ENCODE assay signal across 7 mouse cellular contexts in genomic region chr3:130060396-130061029, GRCm38 (mm10). TPM values are rescaled to one million over a fixed set of nuclear protein-coding genes. Genes with fewer than 3 reads are reported as not detected.
A peak's percentile ranks its signal among the peaks of the same experiment; 100 is the strongest.
DNase-seq lines count a peak whose midpoint lies in the region; ATAC-seq and TF ChIP-seq lines count a peak whose summit lies in the region.

No protein-coding gene starts in this region.

- peak; percentile 88 for DNase-seq in adrenal gland, postnatal 10 days
- DNase-seq in embryo, embryonic 11.5 days (ENCODE audit: low read depth, low spot score) = peak; percentile 80
- peak; percentile 69 for DNase-seq in kidney, adult 11 months
- peak; percentile 45 to 82 for DNase-seq in spleen, adult 2 months (ENCODE audit: low read depth in 1 of 2, low spot score in 2 of 2)

- peak; percentile 49; the same call in 1 of the 2 replicates for TF ChIP-seq POLR2A in spleen, adult 2 months (IDR thresholded peaks at IDR 0.05; ENCODE audit: low read depth, low read length)

- no peaks in the 10 kb centered on the region for H3K27me3 ChIP-seq in limb, embryonic 13.5 days
- no peaks in the 10 kb centered on the region for H3K27me3 ChIP-seq in midbrain, embryonic 15.5 days (replicated peaks)
- no peaks in the 10 kb centered on the region for H3K27me3 ChIP-seq in spleen, adult 2 months (ENCODE audit: control insufficient read depth, insufficient read depth, low read length)

- peaks cover 5% of the 10 kb centered on the region; the same call in 1 of the 2 replicates for H3K36me3 ChIP-seq in limb, embryonic 13.5 days
- H3K36me3 ChIP-seq in midbrain, embryonic 15.5 days (replicated peaks) = no peaks in the 10 kb centered on the region
- H3K36me3 ChIP-seq in spleen, adult 2 months (ENCODE audit: control insufficient read depth, insufficient read depth, low read length) = no peaks in the 10 kb centered on the region

- under 1% methylated on average over 45 of the region's 92 CpGs for WGBS in limb, embryonic 13.5 days
- under 1% methylated on average over 74 of the region's 92 CpGs for WGBS in midbrain, embryonic 15.5 days
- WGBS in spleen, adult 2 months = under 1% methylated on average over 73 of the region's 92 CpGs

- peak; percentile 51; the same call in 1 of the 2 replicates for TF ChIP-seq CTCF in spleen, adult 2 months (IDR thresholded peaks at IDR 0.05; ENCODE audit: extremely low read depth, insufficient read depth, insufficient read length, insufficient replicate concordance)

- H3K4me1 ChIP-seq in limb, embryonic 13.5 days = peaks cover 38% of the 10 kb centered on the region
- H3K4me1 ChIP-seq in midbrain, embryonic 15.5 days = peaks cover 39% of the 10 kb centered on the region
- H3K4me1 ChIP-seq in spleen, adult 2 months (ENCODE audit: control insufficient read depth, insufficient read depth, insufficient read length) = peaks cover 8% of the 10 kb centered on the region

- peak overlapping the region; percentile 97 for H3K9ac ChIP-seq in limb, embryonic 13.5 days
- peak overlapping the region; percentile 91 for H3K9ac ChIP-seq in midbrain, embryonic 15.5 days

- H3K4me3 ChIP-seq in limb, embryonic 13.5 days = peak overlapping the region; percentile 89
- H3K4me3 ChIP-seq in midbrain, embryonic 15.5 days = peak overlapping the region; percentile 96
- peak overlapping the region; percentile 73 for H3K4me3 ChIP-seq in spleen, adult 2 months (ENCODE audit: extremely low read depth, insufficient read depth, insufficient read length)

- H3K4me2 ChIP-seq in limb, embryonic 13.5 days (replicated peaks) = peak overlapping the region; percentile 79
- H3K4me2 ChIP-seq in midbrain, embryonic 15.5 days = peak overlapping the region; percentile 88

- peak overlapping the region; percentile 98 for H3K27ac ChIP-seq in limb, embryonic 13.5 days
- peak overlapping the region; percentile 96 for H3K27ac ChIP-seq in midbrain, embryonic 15.5 days
- peak overlapping the region; percentile 90 for H3K27ac ChIP-seq in spleen, adult 2 months (ENCODE audit: insufficient read depth, low read length)

- no peaks in the 10 kb centered on the region for H3K9me3 ChIP-seq in limb, embryonic 13.5 days
- no peaks in the 10 kb centered on the region for H3K9me3 ChIP-seq in midbrain, embryonic 15.5 days

- peak; percentile 85 for ATAC-seq in granulocyte monocyte progenitor cell, adult 5-6 weeks (replicated peaks; ENCODE audit: poor library complexity, severe bottlenecking)
- ATAC-seq in limb, embryonic 13.5 days (ENCODE audit: low FRiP score, low read depth) = peak; percentile 96
- ATAC-seq in midbrain, embryonic 15.5 days (replicated peaks) = peak; percentile 98

RNA-seq across cellular contexts. Expression of gene Sec24b, which starts 0.8 kb away (rescaled TPM):
- 10 to 100 TPM; 48.8 to 59.3 TPM for total RNA-seq in adrenal gland, postnatal 10 days (2021)
- total RNA-seq in granulocyte monocyte progenitor cell, adult 5-6 weeks (2014; fragmentation: Nextera tagmentation) = 47.0 and 53.3 TPM in 2 replicates
- 21.1 and 34.5 TPM in 2 replicates for total RNA-seq in granulocyte monocyte progenitor cell, adult 5-6 weeks (2017)
- polyA plus RNA-seq in limb, embryonic 13.5 days (2015; fragmentation: Nextera tagmentation; extraction: Ambion mirVana) = 33.1 and 34.7 TPM in 2 replicates
- polyA plus RNA-seq in midbrain, embryonic 15.5 days (2015; fragmentation: Nextera tagmentation; extraction: Ambion mirVana) = 34.7 and 34.9 TPM in 2 replicates
- polyA plus RNA-seq in spleen, adult 2 months (2012; rRNA removed) = 58.2 and 63.8 TPM in 2 replicates

Comparison
In these comparisons a context has a peak if more than half of its experiments do, and no peak if none do; other contexts are left out.
1. Peak in every context shown above with its lines: DNase-seq, ATAC-seq, H3K4me3 ChIP-seq and H3K27ac ChIP-seq.